Mouse (Mus musculus) CH12.LX (cell line): ENCODE results near the gene Raf1. TPM values are rescaled to one million over a fixed set of nuclear protein-coding genes. Genes with fewer than 3 reads are reported as not detected.
A peak's percentile ranks its signal among the peaks of the same experiment; 100 is the strongest.

Experiments used
- DNase-seq: peaks from one replicate; pipeline ENCODE4 v3.0.0-alpha.2; 2013; ENCODE audit errors: extremely low read depth
- H3K27ac ChIP-seq: 2 replicates; pipeline ENCODE4 v1.5.1; 2012; ENCODE audit warnings: low read depth, mild to moderate bottlenecking, control low read depth, moderate library complexity; ENCODE audit not compliant: insufficient read depth
- H3K27me3 ChIP-seq: replicated peaks from 2 replicates; pipeline ENCODE3; 2012; ENCODE audit warnings: inconsistent platforms
- H3K36me3 ChIP-seq, 2 experiments: replicated peaks in 1 of 2; 2 replicates each; pipeline versions ENCODE3 to v1.6.1; 2012; ENCODE audit warnings: inconsistent platforms in 1 of 2, low read length in 1 of 2, mild to moderate bottlenecking in 1 of 2, mixed read lengths in 1 of 2, moderate library complexity in 1 of 2; ENCODE audit not compliant: control insufficient read depth in 1 of 2, insufficient read depth in 1 of 2
- H3K4me1 ChIP-seq, 2 experiments: 2 replicates each; pipeline ENCODE4 v1.6.1; 2012; ENCODE audit warnings: inconsistent platforms in 1 of 2, moderate library complexity in 1 of 2; ENCODE audit not compliant: insufficient read depth in 2 of 2, control insufficient read depth in 1 of 2
- H3K4me2 ChIP-seq: 2 replicates; pipeline ENCODE4 v1.6.1; 2012; ENCODE audit warnings: low read depth, mild to moderate bottlenecking, control low read depth; ENCODE audit not compliant: poor library complexity, insufficient read depth, severe bottlenecking
- H3K4me3 ChIP-seq, 3 experiments: fragments of 150-350 bp in 1 of 3; sonication (generic) in 1 of 3; replicated peaks in 1 of 3; 2 replicates each; pipeline versions ENCODE3 to v1.5.1; 2011 to 2012; ENCODE audit warnings: low read depth in 2 of 3, low read length in 2 of 3, mild to moderate bottlenecking in 2 of 3, moderate library complexity in 2 of 3, control low read depth in 1 of 3, improper control_type of control experiment in 1 of 3, inconsistent platforms in 1 of 3, mixed read lengths in 1 of 3; ENCODE audit not compliant: poor library complexity in 1 of 3
- H3K79me2 ChIP-seq: replicated peaks from 2 replicates; pipeline ENCODE4 v1.6.1; 2012; ENCODE audit warnings: mild to moderate bottlenecking, moderate library complexity; ENCODE audit not compliant: control insufficient read depth, poor library complexity, insufficient read depth, severe bottlenecking; ENCODE audit errors: extremely low read depth
- H3K9ac ChIP-seq: 2 replicates; pipeline ENCODE4 v1.6.1; 2012; ENCODE audit warnings: low read depth, mild to moderate bottlenecking, control low read depth, moderate library complexity; ENCODE audit not compliant: insufficient read depth
- H3K9me3 ChIP-seq: replicated peaks from 2 replicates; pipeline ENCODE3; 2012; ENCODE audit warnings: low read length, inconsistent platforms, mixed read lengths
- BHLHE40 ChIP-seq: IDR thresholded peaks from 2 replicates; pipeline ENCODE4 v1.6.1; 2011; ENCODE audit warnings: mild to moderate bottlenecking, low read depth, low read length, improper control_type of control experiment
- CHD1 ChIP-seq: IDR thresholded peaks from 2 replicates; pipeline ENCODE4 v1.6.1; 2012; ENCODE audit warnings: low read depth, low read length, improper control_type of control experiment, inconsistent platforms
- CHD2 ChIP-seq: IDR thresholded peaks from 2 replicates; pipeline ENCODE4 v1.6.1; 2011; ENCODE audit warnings: low read length, improper control_type of control experiment
- CTCF ChIP-seq, 2 experiments: IDR thresholded peaks in 1 of 2; conservative IDR thresholded peaks in 1 of 2; 2 replicates each; pipeline ENCODE4 v1.5.1; 2011 to 2012; ENCODE audit warnings: low read depth in 2 of 2, low read length in 2 of 2, improper control_type of control experiment in 1 of 2, inconsistent platforms in 1 of 2, mild to moderate bottlenecking in 1 of 2, moderate library complexity in 1 of 2
- E2F4 ChIP-seq: IDR thresholded peaks from 2 replicates; pipeline ENCODE4 v1.6.1; 2011; ENCODE audit warnings: low read depth, low read length, improper control_type of control experiment; ENCODE audit not compliant: insufficient replicate concordance
- ELF1 ChIP-seq: IDR thresholded peaks from 2 replicates; pipeline ENCODE4 v1.6.1; 2014; ENCODE audit warnings: low read depth, mild to moderate bottlenecking, inconsistent platforms, low read length, improper control_type of control experiment
- EP300 ChIP-seq: IDR thresholded peaks from 2 replicates; pipeline ENCODE4 v1.6.1; 2011; ENCODE audit warnings: low read length, improper control_type of control experiment
- ETS1 ChIP-seq: conservative IDR thresholded peaks from 2 replicates; pipeline ENCODE4 v1.6.1; 2012; ENCODE audit warnings: low read depth, mild to moderate bottlenecking, inconsistent platforms, low read length, improper control_type of control experiment, moderate library complexity
- GABPA ChIP-seq: IDR thresholded peaks from 2 replicates; pipeline ENCODE4 v1.6.1; 2012; ENCODE audit warnings: low read depth, low read length, improper control_type of control experiment, inconsistent platforms; ENCODE audit not compliant: insufficient replicate concordance
- HCFC1 ChIP-seq: IDR thresholded peaks from 2 replicates; pipeline ENCODE4 v1.6.1; 2012; ENCODE audit warnings: low read depth, mild to moderate bottlenecking, inconsistent platforms, low read length, improper control_type of control experiment
- IRF4 ChIP-seq: IDR thresholded peaks from 2 replicates; pipeline ENCODE4 v1.6.1; 2014; ENCODE audit warnings: low read depth, mild to moderate bottlenecking, inconsistent platforms, low read length, improper control_type of control experiment
- JUN ChIP-seq: IDR thresholded peaks from 2 replicates; pipeline ENCODE4 v1.6.1; 2011; ENCODE audit warnings: low read depth, mild to moderate bottlenecking, low read length, improper control_type of control experiment, moderate library complexity; ENCODE audit not compliant: insufficient read depth
- JUND ChIP-seq: conservative IDR thresholded peaks from 2 replicates; pipeline ENCODE4 v1.6.1; 2011; ENCODE audit warnings: low read depth, low read length, improper control_type of control experiment
- KAT2A ChIP-seq: IDR thresholded peaks from 2 replicates; pipeline ENCODE4 v1.6.1; 2012; ENCODE audit warnings: low read length, improper control_type of control experiment, inconsistent platforms; ENCODE audit not compliant: insufficient replicate concordance
- MAFK ChIP-seq: IDR thresholded peaks from 2 replicates; pipeline ENCODE4 v1.6.1; 2011; ENCODE audit warnings: low read length, improper control_type of control experiment; ENCODE audit not compliant: insufficient replicate concordance
- MAX ChIP-seq: IDR thresholded peaks from 2 replicates; pipeline ENCODE4 v1.6.1; 2011; ENCODE audit warnings: low read length, improper control_type of control experiment
- MAZ ChIP-seq: IDR thresholded peaks from 2 replicates; pipeline ENCODE4 v1.6.1; 2012; ENCODE audit warnings: low read depth, mild to moderate bottlenecking, inconsistent platforms, low read length, improper control_type of control experiment, moderate library complexity
- MEF2A ChIP-seq: IDR thresholded peaks from 2 replicates; pipeline ENCODE4 v1.6.1; 2014; ENCODE audit warnings: low read depth, mild to moderate bottlenecking, inconsistent platforms, low read length, improper control_type of control experiment, borderline replicate concordance
- MXI1 ChIP-seq: IDR thresholded peaks from 2 replicates; pipeline ENCODE4 v1.6.1; 2011; ENCODE audit warnings: mild to moderate bottlenecking, low read depth, low read length, improper control_type of control experiment
- MYC ChIP-seq: IDR thresholded peaks from 2 replicates; pipeline ENCODE4 v1.6.1; 2011; ENCODE audit warnings: low read depth, mild to moderate bottlenecking, improper control_type of control experiment, low read length
- NELFE ChIP-seq: IDR thresholded peaks from 2 replicates; pipeline ENCODE4 v1.6.1; 2011; ENCODE audit warnings: low read depth, low read length, improper control_type of control experiment
- NRF1 ChIP-seq: IDR thresholded peaks from 2 replicates; pipeline ENCODE4 v1.6.1; 2014; ENCODE audit warnings: low read depth, mild to moderate bottlenecking, inconsistent platforms, low read length, improper control_type of control experiment, moderate library complexity
- PAX5 ChIP-seq: IDR thresholded peaks from 2 replicates; pipeline ENCODE4 v1.6.1; 2012; ENCODE audit warnings: low read length, inconsistent platforms, mixed read lengths
- POLR2A ChIP-seq: IDR thresholded peaks from 2 replicates; pipeline ENCODE4 v1.6.1; 2011; ENCODE audit warnings: low read depth, mild to moderate bottlenecking, improper control_type of control experiment, low read length
- POLR2AphosphoS2 ChIP-seq: IDR thresholded peaks from 2 replicates; pipeline ENCODE4 v1.6.1; 2011; ENCODE audit warnings: low read depth, low read length, improper control_type of control experiment
- RAD21 ChIP-seq: IDR thresholded peaks from 2 replicates; pipeline ENCODE4 v1.6.1; 2011; ENCODE audit warnings: low read depth, mild to moderate bottlenecking, low read length, improper control_type of control experiment, moderate library complexity
- RCOR1 ChIP-seq: conservative IDR thresholded peaks from 2 replicates; pipeline ENCODE4 v1.6.1; 2012; ENCODE audit warnings: low read depth, mild to moderate bottlenecking, inconsistent platforms, low read length, improper control_type of control experiment
- SIN3A ChIP-seq: IDR thresholded peaks from 2 replicates; pipeline ENCODE4 v1.6.1; 2012; ENCODE audit warnings: low read length, improper control_type of control experiment, inconsistent platforms
- SMC3 ChIP-seq: IDR thresholded peaks from 2 replicates; pipeline ENCODE4 v1.6.1; 2011; ENCODE audit warnings: low read depth, low read length, improper control_type of control experiment
- TBP ChIP-seq: conservative IDR thresholded peaks from 2 replicates; pipeline ENCODE4 v1.6.1; 2011; ENCODE audit warnings: low read depth, low read length, improper control_type of control experiment
- TCF12 ChIP-seq: IDR thresholded peaks from 2 replicates; pipeline ENCODE4 v1.6.1; 2014; ENCODE audit warnings: low read depth, mild to moderate bottlenecking, inconsistent platforms, low read length, improper control_type of control experiment
- UBTF ChIP-seq: IDR thresholded peaks from 2 replicates; pipeline ENCODE4 v1.6.1; 2012; ENCODE audit warnings: low read depth, mild to moderate bottlenecking, inconsistent platforms, low read length, improper control_type of control experiment, moderate library complexity
- USF1 ChIP-seq: IDR thresholded peaks from 2 replicates; pipeline ENCODE4 v1.6.1; 2014; ENCODE audit warnings: low read depth, mild to moderate bottlenecking, inconsistent platforms, low read length, improper control_type of control experiment
- USF2 ChIP-seq: conservative IDR thresholded peaks from 2 replicates; pipeline ENCODE4 v1.6.1; 2011; ENCODE audit warnings: low read depth, low read length, improper control_type of control experiment
- ZC3H11A ChIP-seq: IDR thresholded peaks from 2 replicates; pipeline ENCODE4 v1.6.1; 2012; ENCODE audit warnings: low read depth, mild to moderate bottlenecking, inconsistent platforms, low read length, improper control_type of control experiment
- ZKSCAN1 ChIP-seq: IDR thresholded peaks from 2 replicates; pipeline ENCODE4 v1.6.1; 2012; ENCODE audit warnings: low read depth, inconsistent platforms, low read length, improper control_type of control experiment, borderline replicate concordance
- ZMIZ1 ChIP-seq: IDR thresholded peaks from 2 replicates; pipeline ENCODE4 v1.6.1; 2012; ENCODE audit warnings: low read depth, mild to moderate bottlenecking, inconsistent platforms, low read length, improper control_type of control experiment
- ZNF384 ChIP-seq: IDR thresholded peaks from 2 replicates; pipeline ENCODE4 v1.6.1; 2012; ENCODE audit warnings: low read depth, low read length, improper control_type of control experiment, inconsistent platforms
- dilution Hi-C: fragments of 300-500 bp; cut with MboI; formaldehyde crosslinking; loops from 2 replicates; pipeline ENCODE4 v1.14.3; 2020; ENCODE audit warnings: low sequenced_read_pairs; ENCODE audit not compliant: extremely low pct_unique_long_range_greater_than_20kb, extremely low pct_ligation_motif_present
- in situ Hi-C: fragments of 300-500 bp; cut with MboI; formaldehyde crosslinking; loops from 3 replicates; pipeline ENCODE4 v1.14.3; 2019; ENCODE audit warnings: low sequenced_read_pairs, low pct_ligation_motif_present, low pct_unique_long_range_greater_than_20kb, mixed read lengths
- polyA plus RNA-seq: library from polyadenylated mRNA; unstranded; fragments of >175 nt; gene quantifications from 2 replicates; pipeline ENCODE4 v1.2.1, GENCODE M21; 2012; ENCODE audit warnings: low read depth; ENCODE audit not compliant: insufficient read length
- total RNA-seq, 2 experiments: library from RNA; depleted of rRNA; stranded (reverse); fragments of 300-350 nt in 1 of 2; fragments of >200 nt in 1 of 2; gene quantifications; 2 replicates each; pipeline ENCODE4 v1.2.3; 2012 to 2014

Raf1 gene
- total RNA-seq (2012; rRNA removed) = 59.8 and 61.7 TPM in 2 replicates
- 76.8 and 79.2 TPM in 2 replicates for total RNA-seq (2014; rRNA removed)
- polyA plus RNA-seq = 53.5 and 63.2 TPM in 2 replicates

GRCm38 (mm10) chr6:115676452-115677128 is at the start of gene Raf1:
Raf1 (minus strand) TSS chr6:115676635.
- dilution Hi-C loops (no loop called here), in situ Hi-C loops (no loop called here)
- no peaks in the 10 kb centered on the region for H3K9me3 ChIP-seq
- no peaks in the 10 kb centered on the region for H3K36me3 ChIP-seq
- peak within 1 kb of the TSS; percentile 95 for H3K9ac ChIP-seq
- peaks cover 0 to 31% of the 10 kb centered on the region in 2 experiments; a peak in 3 of 4 replicates for H3K4me1 ChIP-seq
- H3K27me3 ChIP-seq = no peaks in the 10 kb centered on the region
- H3K4me3 ChIP-seq = peak within 1 kb of the TSS; percentile 88 to 99 (median 90)
- peaks cover 35% of the 10 kb centered on the region for H3K79me2 ChIP-seq
- peak; percentile 94 for DNase-seq
- TF ChIP-seq SMC3 (no peak), ZNF384 (no peak), USF1 (no peak), SIN3A (peak; percentile 90), POLR2AphosphoS2 (peak; percentile 74), GABPA (no peak; the same call in 1 of the 2 replicates), CHD2 (no peak), MYC (no peak), UBTF (peak; percentile 46; the same call in 1 of the 2 replicates), CHD1 (peak; percentile 82), RAD21 (no peak), ZC3H11A (no peak), ZKSCAN1 (no peak), E2F4 (peak; percentile 74; the same call in 1 of the 2 replicates), JUND (no peak), MEF2A (peak; percentile 75), CTCF (conservative IDR thresholded peaks at IDR 0.05 in 1 of 2, IDR thresholded peaks at IDR 0.05 in 1 of 2; ENCODE audit: low read depth in 2 of 2, low read length in 2 of 2) (no peak), USF2 (no peak), RCOR1 (no peak), ELF1 (peak; percentile 66; the same call in 1 of the 2 replicates), KAT2A (peak; percentile 76; the same call in 1 of the 2 replicates), HCFC1 (peak; percentile 89), MAX (no peak; the same call in 1 of the 2 replicates), IRF4 (no peak), TBP (0 out of 2 replicates have a peak, but pooled peaks have one; percentile 81), JUN (no peak), TCF12 (peak; percentile 86), MXI1 (peak; percentile 18; the same call in 1 of the 2 replicates), MAZ (no peak), NELFE (no peak; the same call in 1 of the 2 replicates), EP300 (no peak), ZMIZ1 (peak; percentile 62), MAFK (no peak), ETS1 (no peak), BHLHE40 (no peak; the same call in 1 of the 2 replicates), PAX5 (no peak), POLR2A (peak; percentile 92), NRF1 (peak; percentile 84)
- TF ChIP-seq, all 38 proteins: peak for 15
- Histone ChIP-seq H3K27ac (peak within 1 kb of the TSS; percentile 97), H3K4me2 (peak within 1 kb of the TSS; percentile 99)
